Mouse (Mus musculus): ENCODE measurements at regions not wholly inside any gene's neighbourhood (a gene's known extent, or its start where the extent isn't known, plus 50 kb on each side); places are given as distances from the start of the nearest gene placed in this dataset.

- DNase-seq: no peak
Observed at GRCm38 (mm10) chr15:7574264-7574663, 176.1 kb upstream of the Egflam start.

GRCm38 (mm10) chr15:7574811-7575210 lies 176.6 kb upstream of the Egflam start:
- peak; percentile 8 for DNase-seq

- DNase-seq: no peak
Observed at GRCm38 (mm10) chr15:7578439-7578838, 180.2 kb upstream of the Egflam start.

- DNase-seq: peak; percentile 6
Observed at GRCm38 (mm10) chr15:7587210-7587609, 189.0 kb upstream of the Egflam start.

GRCm38 (mm10) chr15:7591486-7591885 lies 193.3 kb upstream of the Egflam start:
- DNase-seq: no peak

GRCm38 (mm10) chr15:7597335-7597734 lies 199.1 kb upstream of the Egflam start:
- DNase-seq: no peak

- no peak for DNase-seq
Observed at GRCm38 (mm10) chr15:7597805-7598204, 199.6 kb upstream of the Egflam start.

GRCm38 (mm10) chr15:7601540-7601939 lies 203.3 kb upstream of the Egflam start:
- no peak for DNase-seq

GRCm38 (mm10) chr15:7604847-7605246 lies 205.8 kb upstream of the Gdnf start:
- DNase-seq: no peak

- DNase-seq: no peak
Observed at GRCm38 (mm10) chr15:7617954-7618353, 192.7 kb upstream of the Gdnf start.

GRCm38 (mm10) chr15:7623026-7623425 lies 187.6 kb upstream of the Gdnf start:
- no peak for DNase-seq

- no peak for DNase-seq
Observed at GRCm38 (mm10) chr15:7624689-7625472, 185.8 kb upstream of the Gdnf start.

- DNase-seq: no peak
Observed at GRCm38 (mm10) chr15:7629826-7630225, 180.8 kb upstream of the Gdnf start.

- DNase-seq: no peak
Observed at GRCm38 (mm10) chr15:7635234-7635633, 175.4 kb upstream of the Gdnf start.

GRCm38 (mm10) chr15:7639444-7639843 lies 171.2 kb upstream of the Gdnf start:
- no peak for DNase-seq

- no peak for DNase-seq
Observed at GRCm38 (mm10) chr15:7642075-7642474, 168.6 kb upstream of the Gdnf start.

- DNase-seq: no peak
Observed at GRCm38 (mm10) chr15:7650705-7651104, 159.9 kb upstream of the Gdnf start.

- DNase-seq: no peak
Observed at GRCm38 (mm10) chr15:7663888-7664287, 146.8 kb upstream of the Gdnf start.

GRCm38 (mm10) chr15:7669631-7670030 lies 141.0 kb upstream of the Gdnf start:
- no peak for DNase-seq

GRCm38 (mm10) chr15:7676970-7677369 lies 133.7 kb upstream of the Gdnf start:
- no peak for DNase-seq

- DNase-seq: no peak
Observed at GRCm38 (mm10) chr15:7678711-7679110, 131.9 kb upstream of the Gdnf start.

GRCm38 (mm10) chr15:7681011-7681410 lies 129.6 kb upstream of the Gdnf start:
- no peak for DNase-seq

GRCm38 (mm10) chr15:7683235-7683974 lies 127.2 kb upstream of the Gdnf start:
- DNase-seq: no peak

GRCm38 (mm10) chr15:7691251-7691650 lies 119.4 kb upstream of the Gdnf start:
- DNase-seq: no peak
